Mouse (Mus musculus) small intestine, adult 2 months (tissue): ENCODE measurements at regions not wholly inside any gene's neighbourhood (a gene's known extent, or its start where the extent isn't known, plus 50 kb on each side); places are given as distances from the start of the nearest gene placed in this dataset.

Experiments used
- CTCF ChIP-seq: fragments of 200-500 bp; IDR thresholded peaks from 2 replicates; pipeline ENCODE4 v1.5.1; 2012; ENCODE audit warnings: low read depth, mild to moderate bottlenecking, control low read depth, inconsistent platforms, low read length, moderate library complexity, mixed read lengths; ENCODE audit not compliant: insufficient replicate concordance, insufficient read length; ENCODE audit errors: extremely low read depth
- POLR2A ChIP-seq: fragments of 200-500 bp; IDR thresholded peaks from 2 replicates; pipeline ENCODE4 v1.6.1; 2012; ENCODE audit warnings: low read depth, mild to moderate bottlenecking, control low read depth, inconsistent platforms, low read length, moderate library complexity

GRCm38 (mm10) chr7:129948613-129949110 is 357.0 kb downstream of the Wdr11 start:
- no peak; the same call in 1 of the 2 replicates for TF ChIP-seq CTCF
- TF ChIP-seq POLR2A, result no peak
